Comparison of ENCODE assay signal across 8 mouse cellular contexts in genomic region chr7:12966104-12966845, GRCm38 (mm10). TPM values are rescaled to one million over a fixed set of nuclear protein-coding genes. Genes with fewer than 3 reads are reported as not detected.
DNase-seq lines count a peak whose midpoint lies in the region; ATAC-seq and TF ChIP-seq lines count a peak whose summit lies in the region.

No protein-coding gene starts in this region.

- no peaks in the 10 kb centered on the region for H3K27me3 ChIP-seq in ES-Bruce4 (ENCODE audit: control insufficient read depth, insufficient read depth, low read length, poor library complexity, severe bottlenecking)
- no peaks in the 10 kb centered on the region for H3K27me3 ChIP-seq in embryonic facial prominence, embryonic 13.5 days
- H3K27me3 ChIP-seq in heart, embryonic 16.5 days (ENCODE audit: control insufficient read depth, insufficient read depth, low read length), result no peaks in the 10 kb centered on the region

- no peak for TF ChIP-seq EP300 in ES-Bruce4 (IDR thresholded peaks at IDR 0.05; ENCODE audit: insufficient read depth, low read depth, low read length)

- no peak for TF ChIP-seq POLR2A in ES-Bruce4 (IDR thresholded peaks at IDR 0.05; ENCODE audit: insufficient read depth, low read length)

- peak overlapping the region; percentile 16; the same call in 1 of the 2 replicates for H3K27ac ChIP-seq in ES-Bruce4 (ENCODE audit: insufficient read depth, low read length)
- H3K27ac ChIP-seq in embryonic facial prominence, embryonic 13.5 days, result peak overlapping the region; percentile 89
- peak overlapping the region; percentile 84 for H3K27ac ChIP-seq in heart, embryonic 16.5 days (ENCODE audit: low read length)

- H3K9ac ChIP-seq in ES-Bruce4 (ENCODE audit: low read depth, poor library complexity, severe bottlenecking), result peak overlapping the region; percentile 67
- peak overlapping the region; percentile 87 for H3K9ac ChIP-seq in embryonic facial prominence, embryonic 13.5 days
- peak overlapping the region; percentile 92 for H3K9ac ChIP-seq in heart, embryonic 16.5 days (ENCODE audit: low read length)

- peak; percentile 74 for DNase-seq in adrenal gland, postnatal 14 days
- peak; percentile 76 for DNase-seq in kidney, postnatal 14 days
- peak; percentile 64 for DNase-seq in lung, postnatal 10 days
- peak; percentile 60 for DNase-seq in right cerebral cortex, postnatal 14 days
- peak; percentile 73 for DNase-seq in yolk sac, embryonic 10.5 days (ENCODE audit: low spot score)

- TF ChIP-seq CTCF in ES-Bruce4 (IDR thresholded peaks at IDR 0.05; ENCODE audit: low read depth, low read length), result no peak

- under 1% methylated on average over 29 of the region's 29 CpGs for WGBS in embryonic facial prominence, embryonic 13.5 days
- 2% methylated on average over 29 of the region's 29 CpGs for WGBS in heart, embryonic 16.5 days

- ATAC-seq in embryonic facial prominence, embryonic 13.5 days (ENCODE audit: insufficient number of reproducible peaks, insufficient read depth, low FRiP score, low TSS enrichment, low read depth), result peak; percentile 34; the same call in 1 of the 2 replicates
- ATAC-seq in heart, embryonic 16.5 days (replicated peaks; ENCODE audit: extremely low read depth, insufficient read depth, low FRiP score), result peak; percentile 49

- H3K4me1 ChIP-seq in ES-Bruce4 (ENCODE audit: control insufficient read depth, insufficient read depth, low read length), result no peaks in the 10 kb centered on the region
- peaks cover 16% of the 10 kb centered on the region for H3K4me1 ChIP-seq in embryonic facial prominence, embryonic 13.5 days
- H3K4me1 ChIP-seq in heart, embryonic 16.5 days (ENCODE audit: control insufficient read depth, insufficient read depth, low read length), result peaks cover 16% of the 10 kb centered on the region

- no peaks in the 10 kb centered on the region for H3K36me3 ChIP-seq in ES-Bruce4 (ENCODE audit: control insufficient read depth, insufficient read depth, low read length, poor library complexity, severe bottlenecking)
- peaks cover 28% of the 10 kb centered on the region for H3K36me3 ChIP-seq in embryonic facial prominence, embryonic 13.5 days
- H3K36me3 ChIP-seq in heart, embryonic 16.5 days (ENCODE audit: control insufficient read depth, insufficient read depth), result peaks cover 22% of the 10 kb centered on the region

- no peaks in the 10 kb centered on the region for H3K9me3 ChIP-seq in ES-Bruce4 (replicated peaks; ENCODE audit: control insufficient read depth, insufficient read depth, low read length, poor library complexity, severe bottlenecking)
- no peaks in the 10 kb centered on the region for H3K9me3 ChIP-seq in embryonic facial prominence, embryonic 13.5 days
- no peaks in the 10 kb centered on the region for H3K9me3 ChIP-seq in heart, embryonic 16.5 days (replicated peaks; ENCODE audit: control insufficient read depth, low read length)

- H3K4me3 ChIP-seq in ES-Bruce4 (ENCODE audit: low read depth, low read length), result peak overlapping the region; percentile 75
- peak overlapping the region; percentile 79 for H3K4me3 ChIP-seq in embryonic facial prominence, embryonic 13.5 days
- peak overlapping the region; percentile 82 for H3K4me3 ChIP-seq in heart, embryonic 16.5 days (ENCODE audit: low read length)

- peak overlapping the region; percentile 86 for H3K4me2 ChIP-seq in embryonic facial prominence, embryonic 13.5 days
- H3K4me2 ChIP-seq in heart, embryonic 16.5 days (ENCODE audit: low read depth, low read length), result peak overlapping the region; percentile 91

RNA-seq across cellular contexts. Expression of gene Zfp324, which starts 0.6 kb away (rescaled TPM):
- polyA plus RNA-seq in ES-Bruce4 (2011; ENCODE audit: insufficient read depth, insufficient read length, low read depth, missing spikeins), result 1.5 and 2.3 TPM in 2 replicates
- total RNA-seq in adrenal gland, postnatal 14 days (2021), result 8.0 and 9.5 TPM in 2 replicates
- polyA plus RNA-seq in embryonic facial prominence, embryonic 13.5 days (2015; fragmentation: Nextera tagmentation; extraction: Ambion mirVana), result 14.2 and 15.2 TPM in 2 replicates
- 6.5 and 6.7 TPM in 2 replicates for polyA plus RNA-seq in heart, embryonic 16.5 days (2015; fragmentation: Nextera tagmentation; extraction: Ambion mirVana)

RNA-seq across cellular contexts. Expression of gene Zfp446, which starts 11.4 kb away (rescaled TPM):
- polyA plus RNA-seq in ES-Bruce4 (2011; ENCODE audit: insufficient read depth, insufficient read length, low read depth, missing spikeins), result 4.5 and 5.1 TPM in 2 replicates
- 6.0 and 7.2 TPM in 2 replicates for total RNA-seq in adrenal gland, postnatal 14 days (2021)
- 9.4 and 9.8 TPM in 2 replicates for polyA plus RNA-seq in embryonic facial prominence, embryonic 13.5 days (2015; fragmentation: Nextera tagmentation; extraction: Ambion mirVana)
- 6.5 and 7.0 TPM in 2 replicates for polyA plus RNA-seq in heart, embryonic 16.5 days (2015; fragmentation: Nextera tagmentation; extraction: Ambion mirVana)

RNA-seq across cellular contexts. Expression of gene Slc27a5, which starts 31.7 kb away (rescaled TPM):
- 0.75 TPM in 1 of 2 replicates, not detected in the other for polyA plus RNA-seq in ES-Bruce4 (2011; ENCODE audit: insufficient read depth, insufficient read length, low read depth, missing spikeins)
- 2.6 and 51.1 TPM in 2 replicates for total RNA-seq in adrenal gland, postnatal 14 days (2021)
- polyA plus RNA-seq in embryonic facial prominence, embryonic 13.5 days (2015; fragmentation: Nextera tagmentation; extraction: Ambion mirVana), result 0.11 and 0.47 TPM in 2 replicates
- not detected in 2 replicates for polyA plus RNA-seq in heart, embryonic 16.5 days (2015; fragmentation: Nextera tagmentation; extraction: Ambion mirVana)

RNA-seq across cellular contexts. Expression of gene Trim28, which starts 32.6 kb away (rescaled TPM):
- 1,087 and 1,151 TPM in 2 replicates for polyA plus RNA-seq in ES-Bruce4 (2011; ENCODE audit: insufficient read depth, insufficient read length, low read depth, missing spikeins)
- total RNA-seq in adrenal gland, postnatal 14 days (2021), result 247 and 252 TPM in 2 replicates
- polyA plus RNA-seq in embryonic facial prominence, embryonic 13.5 days (2015; fragmentation: Nextera tagmentation; extraction: Ambion mirVana), result 327 and 337 TPM in 2 replicates
- polyA plus RNA-seq in heart, embryonic 16.5 days (2015; fragmentation: Nextera tagmentation; extraction: Ambion mirVana), result 123 and 143 TPM in 2 replicates

RNA-seq across cellular contexts. Expression of gene Rnf225, which starts 39.1 kb away (rescaled TPM):
- 0.37 and 0.84 TPM in 2 replicates for polyA plus RNA-seq in ES-Bruce4 (2011; ENCODE audit: insufficient read depth, insufficient read length, low read depth, missing spikeins)
- total RNA-seq in adrenal gland, postnatal 14 days (2021), result 0.41 and 0.52 TPM in 2 replicates
- polyA plus RNA-seq in embryonic facial prominence, embryonic 13.5 days (2015; fragmentation: Nextera tagmentation; extraction: Ambion mirVana), result 0.66 and 1.1 TPM in 2 replicates
- 0.47 and 0.74 TPM in 2 replicates for polyA plus RNA-seq in heart, embryonic 16.5 days (2015; fragmentation: Nextera tagmentation; extraction: Ambion mirVana)

Comparison
In these comparisons a context has a peak if more than half of its experiments do, and no peak if none do; other contexts are left out.
1. Peak in every context shown above with its lines: DNase-seq, ATAC-seq, H3K4me3 ChIP-seq and H3K27ac ChIP-seq.
2. H3K27ac ChIP-seq: peak in every context shown above with its lines; median percentile 89 in embryonic facial prominence, embryonic 13.5 days; 84 in heart, embryonic 16.5 days; 16 in ES-Bruce4.